Mouse (Mus musculus) layer of hippocampus, adult 2 months (tissue): ENCODE measurements around the gene Skp1a. TPM values are rescaled to one million over a fixed set of nuclear protein-coding genes. Genes with fewer than 3 reads are reported as not detected.

Source experiments
- DNase-seq, 2 experiments: peaks; one replicate each; pipeline ENCODE4 v3.0.0; 2022; ENCODE audit warnings: low spot score in 2 of 2
- H3K27ac ChIP-seq: fragments of 200-600 bp; 2 replicates; pipeline ENCODE4 v1.8.1; 2022
- H3K4me3 ChIP-seq: fragments of 200-600 bp; 2 replicates; pipeline ENCODE4 v1.8.1; 2022; ENCODE audit warnings: mild to moderate bottlenecking
- CTCF ChIP-seq: fragments of 200-600 bp; conservative IDR thresholded peaks from 2 replicates; pipeline ENCODE4 v1.8.1; 2022; ENCODE audit warnings: antibody characterized with exemption, mild to moderate bottlenecking, moderate library complexity
- total RNA-seq, 2 experiments: library from RNA; stranded (reverse); gene quantifications; 2 replicates each; pipeline ENCODE4 v1.2.3; 2021

Gene Skp1a
- total RNA-seq, 2 experiments from 2014 or later, result 456 to 474 TPM

DNA sequence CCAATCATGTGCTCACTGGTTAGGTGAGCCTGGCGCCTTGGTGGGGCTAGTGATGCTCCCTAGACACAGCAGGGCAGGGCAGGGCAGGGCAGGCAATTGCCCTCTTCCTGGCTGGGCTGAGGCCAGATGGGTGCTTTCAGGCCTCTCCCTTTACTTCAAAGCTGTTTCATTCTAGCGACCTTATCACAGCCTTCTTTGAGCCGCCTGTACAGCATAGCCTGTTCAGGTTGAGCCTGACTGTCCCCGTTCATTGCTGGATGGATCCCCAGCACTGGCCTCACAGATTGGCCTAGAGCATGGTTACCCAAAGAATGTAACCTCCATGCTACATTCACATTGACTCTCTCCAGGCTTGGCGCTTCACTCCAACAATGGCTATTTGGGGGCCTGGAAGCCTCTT, 1.1 kb upstream of the Skp1a start:
- no peak overlapping the region for H3K4me3 ChIP-seq
- no peak for TF ChIP-seq CTCF
- DNase-seq, result no peak
- peak overlapping the region; percentile 100; the same call in 1 of the 2 replicates for H3K27ac ChIP-seq

DNA sequence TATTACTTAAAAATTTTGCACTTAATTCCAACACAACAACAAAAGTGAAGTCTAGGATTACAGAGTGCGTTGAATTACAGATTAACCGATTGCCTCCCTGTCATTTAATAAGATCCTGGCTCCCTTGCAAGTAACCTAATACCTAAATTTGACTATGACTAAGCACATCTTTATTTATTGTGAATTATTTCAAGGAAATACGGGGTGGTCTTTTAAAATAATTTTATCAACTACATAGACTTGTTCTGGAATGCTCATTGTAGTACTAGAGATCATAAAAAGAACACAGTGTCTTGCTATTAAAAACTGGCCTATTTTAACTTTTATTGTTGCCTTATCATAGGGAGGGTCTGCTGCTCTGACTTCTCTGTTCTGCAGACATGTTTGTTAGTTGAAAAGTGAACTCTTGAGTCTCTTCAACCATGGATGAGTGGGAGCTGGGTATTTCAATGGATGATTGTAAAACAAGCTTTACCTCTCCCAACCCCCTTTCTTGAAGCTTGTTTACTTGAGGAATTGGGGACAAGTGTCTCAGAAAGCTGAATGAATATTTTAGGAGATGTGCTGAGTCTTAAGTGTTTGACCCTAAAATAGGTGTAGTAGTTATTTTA, 1.4 kb downstream of the Skp1a start:
- peak overlapping the region; percentile 100; the same call in 1 of the 2 replicates for H3K27ac ChIP-seq
- H3K4me3 ChIP-seq, result peak overlapping the region; percentile 90
- no peak for DNase-seq
- TF ChIP-seq CTCF, result no peak

DNA sequence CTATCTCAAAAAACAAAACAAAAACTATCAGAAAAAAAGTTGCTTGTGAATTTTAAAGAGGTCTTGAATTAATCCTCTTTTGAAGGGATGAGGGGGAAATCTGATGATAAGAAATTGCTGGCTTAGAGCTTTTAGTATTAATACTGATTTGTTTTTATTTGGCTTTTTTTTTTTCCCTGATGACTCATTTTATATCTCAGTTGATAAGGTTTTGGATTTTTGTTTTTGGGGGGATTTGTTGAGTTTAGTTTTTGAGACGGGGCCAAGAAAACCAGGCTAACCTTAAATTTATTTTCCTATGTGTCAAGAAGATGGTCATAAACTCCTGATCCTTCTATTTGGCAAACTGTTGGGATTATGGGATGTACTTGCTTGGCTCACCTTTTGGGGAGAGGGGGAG, 2.1 kb downstream of the Skp1a start:
- TF ChIP-seq CTCF, result no peak
- Histone ChIP-seq H3K27ac (no peak overlapping the region), H3K4me3 (peak overlapping the region; percentile 90; the same call in 1 of the 2 replicates)
- DNase-seq, result no peak

DNA sequence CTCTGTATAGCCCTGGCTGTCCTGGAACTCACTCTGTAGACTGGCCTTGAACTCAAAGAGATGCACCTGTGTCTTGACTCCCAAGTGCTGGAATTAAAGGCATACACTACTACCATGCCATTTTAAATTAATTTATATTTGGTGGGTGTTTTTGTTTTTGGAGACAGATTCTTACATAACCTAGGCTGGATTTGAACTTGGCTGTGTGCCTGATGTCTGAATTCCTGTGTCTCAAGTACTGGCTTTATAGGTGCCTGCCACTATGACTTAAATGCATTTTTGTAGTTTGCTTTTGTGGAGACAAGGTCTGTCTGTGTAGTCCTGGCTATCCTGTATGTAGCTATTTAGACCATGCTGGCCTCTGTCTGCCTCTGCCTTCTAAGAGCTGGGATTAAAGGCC, 2.7 kb downstream of the Skp1a start:
- no peak for DNase-seq
- no peak overlapping the region for H3K4me3 ChIP-seq
- H3K27ac ChIP-seq, result no peak overlapping the region
- no peak for TF ChIP-seq CTCF

DNA sequence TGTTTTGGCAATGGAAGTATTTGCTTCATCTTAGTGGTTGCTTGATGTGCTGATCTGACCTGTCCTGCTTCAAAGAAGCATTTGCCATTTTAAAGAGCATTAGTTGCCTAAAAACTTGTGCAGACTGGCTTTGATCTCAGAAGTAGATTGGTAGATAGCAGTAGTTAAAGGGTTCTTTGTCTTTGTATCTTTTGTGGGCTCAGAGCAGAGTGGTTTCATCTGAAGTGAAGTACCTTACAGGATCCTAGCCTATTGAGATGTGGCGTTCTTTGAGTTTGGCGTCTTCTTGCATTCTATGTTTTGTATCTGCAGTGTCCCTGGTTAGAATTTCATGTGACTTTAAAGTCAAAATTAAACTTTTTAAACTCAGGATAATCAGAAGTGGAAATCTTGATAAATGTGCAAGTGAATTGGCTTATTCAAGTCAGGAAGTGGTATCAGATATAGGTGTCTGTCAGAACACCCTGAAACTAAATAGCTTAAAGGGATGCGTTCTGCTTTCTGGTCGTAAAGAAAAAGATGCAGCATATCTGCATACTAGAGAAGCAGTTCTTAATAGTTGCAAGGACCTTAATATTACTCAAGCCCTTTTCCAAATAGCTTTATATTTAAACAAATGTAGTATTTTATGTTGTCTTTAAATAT, 9.2 kb downstream of the Skp1a start:
- H3K27ac ChIP-seq, result no peak overlapping the region
- no peak for DNase-seq
- no peak for TF ChIP-seq CTCF
- no peak overlapping the region for H3K4me3 ChIP-seq

DNA sequence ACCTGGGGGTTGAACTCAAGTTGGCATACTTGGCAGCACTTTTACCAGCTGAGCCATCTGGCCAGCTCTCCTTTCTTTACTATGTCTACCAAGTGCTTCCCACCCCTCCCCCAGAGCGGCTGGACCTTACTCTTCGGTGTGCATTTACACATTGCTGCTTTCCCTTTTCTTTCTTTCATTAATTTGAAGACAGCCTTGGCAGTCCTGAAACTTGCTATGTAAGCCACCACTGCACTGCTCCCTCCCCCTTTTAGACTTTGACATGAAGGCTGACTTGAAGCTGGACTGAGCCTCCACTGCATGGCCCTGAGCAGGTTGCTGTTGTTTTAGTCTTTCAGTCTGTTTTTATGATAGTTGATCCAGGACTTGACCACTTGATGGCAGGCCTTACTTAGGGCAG, 17.7 kb downstream of the Skp1a start:
- no peak overlapping the region for H3K4me3 ChIP-seq
- DNase-seq, result no peak
- no peak for TF ChIP-seq CTCF
- H3K27ac ChIP-seq, result no peak overlapping the region

DNA sequence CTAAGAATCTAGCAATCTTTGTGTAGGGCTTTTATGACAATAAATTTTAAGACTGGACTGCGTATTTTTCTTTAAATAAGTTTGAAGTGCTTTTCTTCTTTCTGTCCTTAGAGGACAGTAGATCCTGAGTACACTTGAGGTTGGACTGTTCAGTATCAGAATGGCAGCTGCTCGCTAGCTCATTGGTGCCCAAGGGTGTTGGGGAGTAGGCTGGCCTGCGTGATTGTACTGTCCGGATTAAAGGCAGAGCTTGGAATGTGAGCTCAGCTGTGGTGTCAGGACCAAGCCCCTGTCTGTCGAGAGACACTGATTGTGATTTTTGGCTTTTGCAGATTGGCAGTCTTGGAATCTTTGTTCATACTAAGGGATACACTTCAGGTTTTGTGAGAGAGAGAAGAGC, 20.0 kb downstream of the Skp1a start:
- Histone ChIP-seq H3K27ac (no peak overlapping the region), H3K4me3 (no peak overlapping the region)
- TF ChIP-seq CTCF, result no peak
- no peak for DNase-seq

DNA sequence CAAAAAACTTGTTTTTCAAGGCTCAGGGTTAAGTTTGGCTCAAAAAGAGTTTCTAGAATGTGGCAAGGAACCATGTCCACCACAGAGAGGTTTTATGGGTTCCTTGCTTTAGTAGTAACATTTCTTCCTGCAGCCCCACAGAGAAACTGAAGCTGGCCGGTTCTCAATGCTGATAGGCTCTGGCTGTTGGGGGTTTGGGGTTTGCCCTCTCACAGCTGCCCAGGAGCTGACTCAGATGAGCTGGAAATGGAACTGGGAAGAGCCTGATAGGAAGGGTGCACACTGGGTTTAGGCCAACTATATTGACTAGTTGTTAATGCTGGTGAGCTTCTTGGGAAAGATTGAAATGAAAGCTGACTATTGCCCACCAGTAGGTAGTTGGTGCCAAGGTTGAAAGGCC, 20.9 kb downstream of the Skp1a start:
- H3K27ac ChIP-seq, result no peak overlapping the region
- TF ChIP-seq CTCF, result no peak

DNA sequence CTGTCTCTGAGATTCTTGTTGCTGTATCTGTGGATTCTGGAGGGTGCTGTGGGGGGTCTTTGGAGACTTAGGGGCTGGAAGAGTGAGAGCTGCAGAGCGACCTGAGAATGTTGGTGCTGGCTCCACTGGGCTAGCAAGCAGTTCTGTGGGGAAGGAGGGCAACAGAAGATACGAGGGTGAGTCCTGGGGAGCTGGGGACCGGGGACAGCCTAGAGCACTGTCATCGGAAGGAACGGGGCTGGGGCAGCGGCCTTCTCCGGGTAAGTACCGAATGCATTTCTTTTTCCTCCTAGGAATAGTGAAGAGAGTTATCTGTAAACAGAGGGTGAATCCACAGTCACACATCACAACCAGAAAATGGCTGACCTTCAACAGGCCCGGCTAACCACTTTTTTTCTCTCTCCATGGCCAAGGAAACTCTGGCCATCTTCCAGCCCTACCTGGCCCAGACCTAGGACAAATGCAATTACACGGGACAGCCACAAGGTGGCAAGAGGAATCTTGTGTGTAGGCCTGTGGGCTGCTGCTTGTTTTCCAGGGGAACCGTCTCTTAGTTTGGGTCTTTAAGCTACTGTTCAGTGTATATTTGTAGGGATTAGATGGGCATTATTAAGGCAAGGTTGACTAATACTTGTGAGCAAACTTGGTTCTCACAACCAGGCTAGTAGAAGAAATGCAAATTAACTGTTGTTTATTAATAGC, 22.0 kb downstream of the Skp1a start:
- Histone ChIP-seq H3K27ac (no peak overlapping the region), H3K4me3 (no peak overlapping the region)
- peak; percentile 49 to 55 for DNase-seq
- TF ChIP-seq CTCF, result peak; percentile 95

More for the DNA sequence above, 20.9 kb downstream of the Skp1a start:
- no peak overlapping the region for H3K4me3 ChIP-seq
- DNase-seq, result no peak

DNA sequence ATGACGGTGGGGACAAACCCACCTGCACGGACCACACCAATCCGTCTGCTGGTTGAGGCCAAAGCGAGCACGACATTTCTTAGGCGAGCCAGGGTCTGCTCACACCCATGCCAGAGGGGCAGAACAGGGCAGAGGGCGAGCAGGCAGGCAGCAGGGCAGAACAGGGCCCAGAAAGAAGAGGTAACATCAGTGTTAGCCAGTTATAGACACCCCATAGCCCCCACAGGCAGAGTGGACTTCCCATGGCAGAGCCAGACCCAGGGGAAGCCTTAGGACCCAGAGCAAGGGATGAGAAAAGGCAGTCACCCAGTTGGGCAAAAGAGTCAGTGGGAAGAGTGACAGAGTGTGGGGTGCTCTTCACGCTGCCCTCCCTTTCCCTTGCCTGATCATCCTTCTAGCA, 23.3 kb downstream of the Skp1a start:
- no peak overlapping the region for H3K4me3 ChIP-seq
- no peak for DNase-seq

DNA sequence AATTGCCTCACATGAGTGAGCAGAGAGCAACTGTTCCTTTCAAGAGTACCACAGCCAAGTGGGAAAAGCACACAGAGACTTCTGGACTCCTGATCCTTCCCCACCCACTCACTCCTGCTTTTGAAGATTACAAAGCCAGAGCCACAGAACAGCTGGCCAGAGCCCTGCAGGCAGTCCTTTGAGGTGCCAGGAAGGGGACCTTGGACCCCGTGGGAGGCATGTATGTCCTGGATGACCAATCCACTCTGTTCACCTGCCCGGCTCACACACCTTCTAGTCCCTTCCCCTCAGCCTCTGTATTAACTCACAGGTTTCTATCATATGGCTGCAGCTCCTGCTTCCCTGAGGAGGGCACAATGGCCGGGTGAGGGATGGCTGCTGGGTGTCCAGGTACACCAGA, 25.6 kb downstream of the Skp1a start:
- TF ChIP-seq CTCF, result no peak
- H3K4me3 ChIP-seq, result no peak overlapping the region
- no peak for DNase-seq
- H3K27ac ChIP-seq, result no peak overlapping the region

More for the DNA sequence above, 23.3 kb downstream of the Skp1a start:
- TF ChIP-seq CTCF, result no peak
- no peak overlapping the region for H3K27ac ChIP-seq

DNA sequence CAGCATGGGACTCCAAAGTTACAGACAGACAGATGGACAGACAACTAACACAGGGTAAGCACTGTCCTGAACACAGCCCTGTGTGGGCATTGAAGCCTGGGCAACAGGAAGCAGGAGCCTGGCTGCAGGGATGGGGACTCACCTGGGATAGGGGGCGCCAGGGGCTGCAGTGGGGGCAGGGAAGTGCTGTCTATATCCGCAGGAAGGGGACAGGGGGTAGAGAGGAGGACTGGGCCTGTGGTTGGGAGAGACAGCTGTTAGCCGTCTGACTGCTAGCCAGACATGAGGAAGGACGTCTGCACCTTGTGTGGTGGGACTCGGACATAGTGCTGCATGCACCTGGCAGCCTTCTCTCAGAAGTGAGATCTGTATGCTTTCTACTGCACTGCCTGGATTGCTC, 26.9 kb downstream of the Skp1a start:
- no peak for TF ChIP-seq CTCF
- H3K4me3 ChIP-seq, result no peak overlapping the region
- no peak overlapping the region for H3K27ac ChIP-seq
- DNase-seq, result no peak

DNA sequence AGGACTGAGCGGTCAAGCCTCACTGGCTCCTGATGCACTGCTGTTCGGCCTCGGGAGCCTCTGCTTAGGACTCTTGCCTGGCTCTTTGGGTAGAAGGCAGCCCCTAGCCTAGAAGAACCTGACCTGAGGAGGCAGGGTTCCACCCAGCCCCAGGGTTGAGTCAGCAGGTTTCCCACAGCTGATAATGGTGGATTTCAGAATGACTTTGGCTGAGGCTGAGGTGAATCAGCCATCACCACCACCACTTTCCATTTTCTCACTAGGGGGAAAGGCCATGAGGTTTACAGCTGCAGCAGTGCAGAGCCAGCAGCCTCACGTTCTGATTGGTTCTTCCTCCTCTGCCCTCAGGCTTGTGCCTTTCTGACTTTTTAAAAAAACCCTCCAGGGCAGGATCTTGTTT, 29.1 kb downstream of the Skp1a start:
- Histone ChIP-seq H3K4me3 (no peak overlapping the region), H3K27ac (no peak overlapping the region)
- DNase-seq, result no peak
- TF ChIP-seq CTCF, result no peak

DNA sequence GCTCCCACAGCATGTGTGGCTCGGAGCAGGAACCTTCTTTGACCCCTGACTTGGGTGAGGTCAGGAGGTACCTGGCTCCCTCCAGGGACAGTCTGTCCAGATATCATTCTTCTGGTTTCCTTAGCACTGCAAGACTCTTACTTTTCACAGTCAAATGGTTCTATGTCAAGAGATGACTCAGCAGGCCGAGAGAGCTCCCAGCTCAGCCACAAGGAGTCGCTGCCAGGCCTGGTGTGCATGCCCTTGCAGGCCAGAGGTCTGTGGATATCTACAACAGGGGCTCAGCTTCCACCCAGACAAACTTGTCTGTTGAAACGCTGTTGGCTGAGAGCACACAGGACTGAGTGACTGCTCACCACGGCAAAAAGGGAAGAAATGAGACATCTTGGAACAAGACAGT, 30.1 kb downstream of the Skp1a start:
- no peak for DNase-seq
- no peak overlapping the region for H3K27ac ChIP-seq
- peak; percentile 74 for TF ChIP-seq CTCF
- H3K4me3 ChIP-seq, result no peak overlapping the region
